Mouse (Mus musculus) erythroblast, embryonic 14.5 days (primary cell): Measurements from ENCODE around the gene Nrxn2.

ENCODE experiments used
- GATA1 ChIP-seq: IDR thresholded peaks from 2 replicates; pipeline ENCODE4 v1.6.1; 2012; ENCODE audit warnings: low read length, inconsistent platforms, mixed read lengths
- TAL1 ChIP-seq: IDR thresholded peaks from 3 replicates; pipeline ENCODE4 v1.6.1; 2012; ENCODE audit warnings: low read length, inconsistent platforms, mixed read lengths

GRCm38 (mm10) chr19:6374571-6374970 lies 44.0 kb upstream of the Nrxn2 start:
- TF ChIP-seq TAL1 (no peak), GATA1 (no peak)
